Mouse (Mus musculus): ENCODE measurements around the gene Procr. TPM values are rescaled to one million over a fixed set of nuclear protein-coding genes. Genes with fewer than 3 reads are reported as not detected.

The Procr gene
- total RNA-seq, 1 experiment from 2014 or later, result not detected

DNA sequence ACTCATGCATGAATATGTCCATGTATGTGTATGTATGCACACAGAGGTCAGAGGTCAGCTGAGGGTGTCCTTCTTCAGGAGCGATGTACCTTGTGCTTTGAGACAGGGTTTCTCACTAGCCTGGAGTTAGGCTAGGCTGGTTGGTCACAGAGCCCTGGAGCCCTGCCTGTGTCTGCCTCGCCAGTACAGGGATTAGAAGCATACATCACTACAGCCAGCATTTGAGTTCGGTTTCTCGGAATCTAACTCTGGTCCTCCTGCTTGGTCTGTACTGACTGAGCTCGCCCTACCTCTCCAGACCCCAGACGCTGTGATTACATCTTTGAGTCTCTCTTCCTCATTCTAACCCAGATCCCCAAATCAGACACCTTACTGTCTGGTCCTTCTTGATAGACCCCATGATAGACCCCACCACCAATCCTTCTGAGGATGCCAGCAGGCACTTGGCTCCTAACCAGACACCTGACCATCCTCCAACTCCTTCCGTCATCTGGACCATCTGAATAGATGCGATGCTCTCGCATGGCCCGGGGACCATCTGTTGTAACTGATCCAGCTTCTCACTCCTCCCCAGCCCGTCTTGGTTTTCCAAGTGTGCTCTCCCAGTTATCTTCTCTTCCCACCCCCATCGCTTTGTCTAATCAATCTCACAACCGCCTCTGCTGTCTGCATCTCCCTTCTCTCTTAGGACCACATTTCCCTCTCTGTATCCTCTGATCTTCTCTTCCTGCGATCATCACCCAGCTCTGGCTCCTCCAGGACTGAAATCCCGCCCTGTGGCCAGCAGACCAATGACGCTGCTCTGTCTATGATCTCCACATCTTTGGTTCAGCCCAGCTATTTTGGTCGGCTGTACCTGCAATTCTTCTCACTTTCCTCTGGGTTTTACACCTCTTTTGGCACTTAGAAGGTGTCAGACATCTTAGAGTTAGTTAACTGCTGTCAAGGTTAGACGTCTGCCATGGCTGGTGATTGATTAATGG lies 37.3 kb downstream of the Procr start:
- no peak for ATAC-seq (ENCODE audit: extremely low read depth, insufficient number of reproducible peaks, low FRiP score, poor library complexity, severe bottlenecking)

DNA sequence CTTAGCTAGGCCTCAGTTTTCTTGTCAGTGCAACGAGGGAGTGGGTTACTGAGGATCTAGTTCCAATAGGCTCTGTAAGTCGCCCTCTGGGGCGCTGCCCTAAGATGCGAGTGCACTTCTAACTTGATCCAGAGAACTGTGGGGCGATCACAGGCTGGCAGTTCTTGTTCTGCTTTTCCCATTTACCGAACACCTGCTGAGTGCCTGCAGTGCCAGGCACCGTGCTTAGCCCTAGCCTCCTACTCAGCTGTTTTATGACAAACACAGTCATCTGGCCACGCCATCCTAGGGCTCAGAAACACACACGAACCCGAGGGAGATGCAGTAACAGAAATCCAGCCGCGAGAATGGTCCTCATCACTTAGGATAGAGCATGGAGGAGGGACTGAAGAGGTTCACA lies 42.0 kb downstream of the Procr start:
- no peak for ATAC-seq (ENCODE audit: extremely low read depth, insufficient number of reproducible peaks, low FRiP score, poor library complexity, severe bottlenecking)

DNA sequence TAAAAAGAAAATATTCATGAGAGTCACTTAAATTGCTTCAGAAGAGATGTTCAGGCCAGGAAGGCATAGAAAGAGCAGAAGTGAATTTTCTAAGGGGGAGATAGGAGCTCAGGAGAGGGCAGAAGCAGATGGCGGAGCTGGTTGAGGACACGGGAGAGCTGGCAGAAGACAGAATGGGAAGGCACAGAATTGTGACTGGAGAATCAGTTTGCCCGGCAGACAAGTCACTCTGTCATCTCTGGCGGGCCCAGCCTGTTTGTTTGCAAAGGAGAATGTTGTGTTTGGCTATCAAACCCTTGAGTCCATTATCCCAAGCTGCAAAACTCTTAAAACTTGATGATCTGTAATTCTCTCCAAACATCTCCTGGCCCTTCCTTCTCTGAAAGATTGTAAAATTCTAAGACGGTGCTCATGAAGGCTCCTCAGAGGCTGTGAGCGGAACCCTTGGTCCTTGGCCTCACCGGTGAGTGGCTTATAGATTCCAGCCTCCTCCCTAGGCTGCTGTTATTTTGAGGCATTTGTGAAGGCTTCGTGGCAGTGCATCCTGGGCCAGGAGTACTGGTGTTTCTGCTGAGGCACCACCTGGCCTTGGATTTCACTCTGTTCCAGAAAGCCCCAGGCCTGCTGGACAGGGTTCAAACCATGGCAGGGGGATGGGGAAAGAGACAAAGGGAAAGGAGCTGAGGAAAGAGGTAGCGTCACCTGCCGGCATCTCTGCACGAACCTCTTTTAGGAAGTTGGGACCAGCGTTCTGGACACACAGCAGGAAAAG lies 43.9 kb downstream of the Procr start:
- ATAC-seq (ENCODE audit: extremely low read depth, insufficient number of reproducible peaks, low FRiP score, poor library complexity, severe bottlenecking), result no peak

DNA sequence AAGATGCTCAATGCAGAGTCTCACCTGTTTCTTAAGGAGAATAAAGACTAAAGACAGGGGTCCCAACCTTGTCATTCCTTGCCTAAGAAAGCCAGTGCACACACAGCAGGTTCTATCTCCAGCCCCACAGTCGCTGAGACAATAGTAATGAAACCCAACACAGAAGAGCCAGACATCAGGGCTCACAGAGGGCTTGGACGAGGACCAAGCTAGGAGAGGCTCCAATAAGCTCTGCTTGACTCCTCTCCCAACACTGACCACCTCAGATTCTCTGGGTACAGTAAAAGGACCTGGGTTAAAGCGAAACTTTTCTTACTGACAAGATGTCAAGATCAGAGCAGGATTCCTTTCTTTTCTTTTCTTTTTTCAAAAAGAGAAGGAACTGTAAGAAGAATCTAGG lies 47.7 kb downstream of the Procr start:
- ATAC-seq (ENCODE audit: extremely low read depth, insufficient number of reproducible peaks, low FRiP score, poor library complexity, severe bottlenecking), result no peak

DNA sequence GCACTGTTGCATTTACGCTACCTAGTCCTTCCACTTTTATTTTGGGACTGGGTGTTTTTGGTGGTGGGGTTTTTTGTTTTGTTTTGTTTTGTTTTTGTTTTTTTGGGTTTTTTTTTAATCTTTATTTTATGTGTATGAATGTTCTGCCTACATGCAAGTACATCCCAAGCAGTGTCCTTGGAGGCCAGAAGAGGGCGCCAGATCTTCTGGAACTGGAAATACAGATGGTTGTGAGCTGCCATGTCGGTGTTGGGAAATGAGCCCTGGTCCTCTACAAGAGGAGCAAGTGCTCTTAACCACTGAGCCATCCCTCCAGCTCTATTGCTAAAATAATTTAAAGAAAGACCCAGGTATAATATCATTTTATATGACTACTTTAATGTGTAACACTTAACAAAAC lies 51.8 kb downstream of the Procr start:
- no peak for ATAC-seq (ENCODE audit: extremely low read depth, insufficient number of reproducible peaks, low FRiP score, poor library complexity, severe bottlenecking)

DNA sequence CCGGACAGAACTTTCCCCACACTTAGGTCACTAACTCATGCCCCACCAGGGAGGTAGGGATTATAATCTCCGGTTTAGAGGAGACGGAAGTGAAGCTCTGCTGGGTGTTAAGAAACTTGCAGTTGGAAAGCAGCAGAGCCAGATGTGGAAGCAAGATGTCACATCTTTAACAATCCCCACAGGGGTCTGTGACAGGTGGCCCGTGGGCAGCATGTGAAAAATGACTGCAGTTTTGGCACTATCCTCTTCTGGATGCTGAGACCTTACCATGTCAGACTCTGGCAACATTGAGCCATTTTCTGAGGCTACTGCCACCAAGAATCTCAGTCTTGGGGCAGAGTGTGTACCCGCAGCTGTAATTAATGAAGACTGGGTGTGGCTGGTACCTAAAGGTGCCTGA lies 53.1 kb downstream of the Procr start:
- no peak for ATAC-seq (ENCODE audit: extremely low read depth, insufficient number of reproducible peaks, low FRiP score, poor library complexity, severe bottlenecking)

Other genes starting within 250 kb of the Procr start
- gene Acss2, start 233.2 kb upstream of the Procr start, total RNA-seq (2017), result 24.4 and 25.8 TPM in 2 replicates
- gene Ggt7, start 232.9 kb upstream of the Procr start, total RNA-seq (2017), result not detected in 2 replicates
- 10.9 and 13.5 TPM in 2 replicates for gene Gss, start 158.3 kb upstream of the Procr start, total RNA-seq (2017)
- not detected in 2 replicates for gene Myh7b, start 139.9 kb upstream of the Procr start, total RNA-seq (2017)
- 163 and 181 TPM in 2 replicates for gene Trpc4ap, start 58.7 kb upstream of the Procr start, total RNA-seq (2017)
- 32.8 and 38.7 TPM in 2 replicates for gene Edem2, start 21.6 kb upstream of the Procr start, total RNA-seq (2017)
- not detected in 2 replicates for gene Gm17581, start 15.3 kb upstream of the Procr start, total RNA-seq (2017)
- gene Mmp24, start 24.2 kb downstream of the Procr start, total RNA-seq (2017), result not detected in 2 replicates
- 12.4 and 12.7 TPM in 2 replicates for gene BC029722, start 68.3 kb downstream of the Procr start, total RNA-seq (2017)
- 48.3 and 56.8 TPM in 2 replicates for gene Eif6, start 75.8 kb downstream of the Procr start, total RNA-seq (2017)
- gene Fam83c, start 83.7 kb downstream of the Procr start, total RNA-seq (2017), result not detected in 2 replicates
- gene Uqcc1, start 179.2 kb downstream of the Procr start, total RNA-seq (2017), result 20.6 and 23.1 TPM in 2 replicates
- gene Gm15557, start 189.6 kb downstream of the Procr start, total RNA-seq (2017), result not detected in 2 replicates
- gene Gdf5, start 194.2 kb downstream of the Procr start, total RNA-seq (2017), result not detected in 2 replicates
- gene Cep250, start 205.3 kb downstream of the Procr start, total RNA-seq (2017), result 66.2 and 69.1 TPM in 2 replicates

Measured in neutrophil, adult 5-6 weeks (primary cell).